Mouse (Mus musculus) liver, embryonic 14.5 days (tissue): ENCODE results near the gene Kif26b. TPM values are rescaled to one million over a fixed set of nuclear protein-coding genes. Genes with fewer than 3 reads are reported as not detected.
A peak's percentile ranks its signal among the peaks of the same experiment; 100 is the strongest.

Source experiments
- ATAC-seq: fragments of 200-750 bp; cut with Nextera tagmentation; 2 replicates; pipeline ENCODE4 v1.8.0; 2017; ENCODE audit warnings: moderate number of reproducible peaks, mild to moderate bottlenecking, moderate library complexity; ENCODE audit not compliant: insufficient read depth
- DNase-seq, 3 experiments: peaks; one replicate each; pipeline ENCODE4 v3.0.0-alpha.2; 2012 to 2013; ENCODE audit warnings: low read depth in 3 of 3, low spot score in 3 of 3
- H3K27ac ChIP-seq: fragments of 300-500 bp; sonication (generic); 2 replicates; pipeline ENCODE4 v1.5.1; 2014; ENCODE audit warnings: moderate library complexity, mild to moderate bottlenecking, control low read depth, inconsistent platforms
- H3K27me3 ChIP-seq: fragments of 300-500 bp; sonication (generic); 2 replicates; pipeline ENCODE4 v1.6.1; 2014; ENCODE audit warnings: mild to moderate bottlenecking, low read length, moderate library complexity; ENCODE audit not compliant: control insufficient read depth, insufficient read depth
- H3K36me3 ChIP-seq: fragments of 300-500 bp; sonication (generic); replicated peaks from 2 replicates; pipeline ENCODE4 v1.6.1; 2014; ENCODE audit warnings: low read depth; ENCODE audit not compliant: control insufficient read depth, insufficient read depth
- H3K4me1 ChIP-seq, 2 experiments: fragments of 200-500 bp in 1 of 2; fragments of 300-500 bp in 1 of 2; sonication (generic) in 1 of 2; replicated peaks; 2 replicates each; pipeline ENCODE4 v1.6.1; 2012 to 2014; ENCODE audit warnings: antibody characterized with exemption in 1 of 2, inconsistent platforms in 1 of 2, low read length in 1 of 2; ENCODE audit not compliant: control insufficient read depth in 2 of 2, insufficient read depth in 2 of 2
- H3K4me2 ChIP-seq: fragments of 300-500 bp; sonication (generic); 2 replicates; pipeline ENCODE4 v1.6.1; 2014; ENCODE audit warnings: low read depth, mild to moderate bottlenecking, control low read depth, moderate library complexity
- H3K4me3 ChIP-seq, 2 experiments: fragments of 200-500 bp in 1 of 2; fragments of 300-500 bp in 1 of 2; sonication (generic) in 1 of 2; 2 replicates each; pipeline ENCODE4 v1.5.1; 2012 to 2014; ENCODE audit warnings: low read depth in 2 of 2, low read length in 2 of 2, mild to moderate bottlenecking in 2 of 2, control low read depth in 1 of 2, inconsistent platforms in 1 of 2, moderate library complexity in 1 of 2; ENCODE audit not compliant: insufficient read depth in 1 of 2
- H3K9ac ChIP-seq: fragments of 300-500 bp; sonication (generic); replicated peaks from 2 replicates; pipeline ENCODE4 v1.6.1; 2014; ENCODE audit warnings: mild to moderate bottlenecking, control low read depth, moderate library complexity
- H3K9me3 ChIP-seq: fragments of 300-500 bp; sonication (generic); 2 replicates; pipeline ENCODE4 v1.6.1; 2016; ENCODE audit warnings: low read length, mixed read lengths; ENCODE audit not compliant: control insufficient read depth
- CTCF ChIP-seq: IDR thresholded peaks from 2 replicates; pipeline ENCODE4 v1.5.1; 2016; ENCODE audit warnings: antibody characterized with exemption, low read depth, control low read depth
- EP300 ChIP-seq: IDR thresholded peaks from 2 replicates; pipeline ENCODE4 v1.6.1; 2016; ENCODE audit warnings: antibody characterized with exemption, low read depth
- WGBS: fragments of 180-500 bp; shearing (Covaris S2); extraction: QIAGEN DNeasy Blood & Tissue Kit; methylation state at CpG from one replicate; pipeline ENCODE4 v1.1.7; 2014; ENCODE audit not compliant: insufficient replicate concordance; 5-methylcytosine and 5-hydroxymethylcytosine counted together
- polyA plus RNA-seq, 2 experiments: library from polyadenylated mRNA; depleted of rRNA in 1 of 2; stranded (reverse) in 1 of 2; unstranded in 1 of 2; fragments of >200 nt; fragmentation: Nextera tagmentation in 1 of 2; extraction: Ambion mirVana in 1 of 2; gene quantifications; 2 replicates each; pipeline versions ENCODE4 v1.2.1 to v1.2.3; 2012 to 2014

The Kif26b gene
- polyA plus RNA-seq, 2 experiments: 0.01 to 0.07 TPM

DNA sequence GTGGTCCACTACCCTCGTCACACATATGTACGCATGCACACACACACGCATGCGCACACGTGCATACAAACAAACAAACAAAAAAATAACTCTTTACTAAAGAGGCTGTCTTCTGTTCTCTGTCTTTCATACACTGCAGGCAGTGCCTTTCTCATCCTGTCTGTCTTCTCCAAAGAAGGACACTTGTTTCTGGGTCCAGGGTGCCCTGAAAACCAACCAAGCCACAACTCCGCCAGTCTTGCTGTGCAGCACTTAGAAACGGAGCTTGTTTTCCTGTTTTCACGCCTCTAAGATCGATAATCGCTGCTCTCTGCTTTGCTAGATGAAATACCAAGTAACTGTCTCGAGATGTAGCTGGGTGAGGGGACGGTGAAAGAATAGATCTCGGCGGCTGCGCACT lies 82.6 kb downstream of the Kif26b start:
- H3K4me2 ChIP-seq: no peak overlapping the region
- ATAC-seq (no peak), DNase-seq (no peak)
- H3K4me1 ChIP-seq: no peaks in the 10 kb centered on the region
- H3K4me3 ChIP-seq: no peak overlapping the region
- no peak overlapping the region for H3K9ac ChIP-seq
- no peaks in the 10 kb centered on the region for H3K9me3 ChIP-seq
- H3K27ac ChIP-seq: no peak overlapping the region
- no peaks in the 10 kb centered on the region for H3K27me3 ChIP-seq
- 71% methylated on average over 15 of the region's 15 CpGs for WGBS
- no peak for TF ChIP-seq EP300
- no peaks in the 10 kb centered on the region for H3K36me3 ChIP-seq

DNA sequence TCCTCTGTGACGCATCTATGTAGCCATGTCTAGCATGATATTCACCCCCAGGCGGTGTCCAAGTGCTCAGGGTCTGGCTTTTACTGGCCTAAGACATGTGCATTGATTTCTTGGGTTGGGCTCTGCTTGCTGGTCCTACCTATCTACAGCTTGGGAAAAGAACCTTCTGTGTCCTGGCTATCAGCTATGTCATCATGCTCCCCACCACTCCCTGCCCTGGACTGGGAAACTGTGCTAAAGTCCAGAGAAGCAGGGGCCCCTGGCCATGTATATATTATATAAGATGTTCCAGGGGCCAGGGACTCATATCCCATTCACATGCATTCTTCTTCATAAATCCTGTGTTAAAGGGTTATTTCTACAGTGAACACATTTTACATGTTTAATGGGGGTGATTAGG lies 92.4 kb downstream of the Kif26b start:
- no peak overlapping the region for H3K27ac ChIP-seq
- no peak overlapping the region for H3K4me2 ChIP-seq
- no peaks in the 10 kb centered on the region for H3K4me1 ChIP-seq
- TF ChIP-seq CTCF: no peak
- H3K9me3 ChIP-seq: no peaks in the 10 kb centered on the region
- no peaks in the 10 kb centered on the region for H3K27me3 ChIP-seq
- ATAC-seq (no peak), DNase-seq (no peak)
- no peak overlapping the region for H3K4me3 ChIP-seq
- no peaks in the 10 kb centered on the region for H3K36me3 ChIP-seq
- WGBS: 66% methylated on average over 2 of the region's 2 CpGs
- no peak overlapping the region for H3K9ac ChIP-seq

DNA sequence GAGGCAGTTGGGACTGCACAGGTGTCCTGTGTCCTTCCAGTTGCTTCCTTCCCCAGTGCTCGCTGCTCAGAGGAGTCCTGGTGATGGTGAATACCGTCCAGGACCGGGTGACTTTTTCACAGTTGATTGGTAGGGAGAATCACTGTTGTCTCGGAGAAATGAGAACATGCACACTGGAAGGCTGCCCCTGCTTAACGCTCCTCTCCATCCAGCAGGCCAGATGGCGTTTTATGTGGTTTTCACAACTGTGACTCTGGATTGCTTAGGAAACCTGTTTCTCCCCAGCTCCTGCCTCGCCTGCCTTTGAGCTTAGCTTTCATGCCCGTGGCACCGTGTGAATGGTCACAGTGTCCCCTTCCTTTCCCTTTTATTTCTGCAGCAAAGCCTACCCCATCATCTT lies 95.0 kb downstream of the Kif26b start:
- WGBS: 61% methylated on average over 9 of the region's 9 CpGs
- no peak for ATAC-seq
- TF ChIP-seq CTCF: no peak
- TF ChIP-seq EP300: no peak
- Histone ChIP-seq H3K4me2 (no peak overlapping the region), H3K27me3 (no peaks in the 10 kb centered on the region), H3K4me3 (no peak overlapping the region), H3K9ac (no peak overlapping the region), H3K36me3 (no peaks in the 10 kb centered on the region), H3K9me3 (no peaks in the 10 kb centered on the region), H3K27ac (no peak overlapping the region), H3K4me1 (no peaks in the 10 kb centered on the region)
- no peak for DNase-seq

DNA sequence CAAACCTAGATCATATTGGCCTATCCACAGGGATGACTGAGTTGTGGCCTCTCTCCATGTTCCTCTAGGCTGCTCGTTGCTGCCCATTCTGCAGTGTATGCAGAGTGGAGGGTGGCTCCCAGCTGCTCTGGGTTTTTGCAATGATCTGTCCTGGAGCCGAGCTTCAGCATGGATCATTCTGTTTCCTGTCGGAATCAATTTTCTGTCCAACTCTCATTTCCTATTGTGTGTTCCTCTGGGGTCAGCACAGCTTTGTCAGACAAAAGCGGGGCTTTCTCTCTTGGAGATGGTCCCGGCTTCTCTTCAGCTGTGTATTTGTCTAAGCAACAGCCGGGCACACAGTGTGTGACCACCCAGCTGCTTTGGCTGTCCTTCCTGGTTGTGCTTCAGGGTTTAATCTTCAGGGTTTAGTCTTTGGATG lies 98.0 kb downstream of the Kif26b start:
- H3K9me3 ChIP-seq: no peaks in the 10 kb centered on the region

GRCm38 (mm10) chr1:178630042-178630441 lies 101.1 kb downstream of the Kif26b start:
- Histone ChIP-seq H3K4me3 (no peak overlapping the region), H3K27me3 (no peaks in the 10 kb centered on the region), H3K9me3 (no peaks in the 10 kb centered on the region), H3K9ac (no peak overlapping the region), H3K4me1 (peaks cover 14 to 30% of the 10 kb centered on the region in 2 experiments), H3K27ac (no peak overlapping the region), H3K4me2 (peak overlapping the region; percentile 38), H3K36me3 (no peaks in the 10 kb centered on the region)
- TF ChIP-seq EP300 (peak; percentile 85), CTCF (no peak)
- DNase-seq (peak; percentile 38 to 50 (median 44)), ATAC-seq (peak; percentile 79)
- WGBS: 17% methylated on average over 5 of the region's 5 CpGs

More for the DNA sequence above, 98.0 kb downstream of the Kif26b start:
- H3K4me1 ChIP-seq: peaks cover 14 to 20% of the 10 kb centered on the region in 2 experiments
- DNase-seq (no peak), ATAC-seq (no peak)
- no peak overlapping the region for H3K4me2 ChIP-seq
- no peaks in the 10 kb centered on the region for H3K36me3 ChIP-seq
- no peak overlapping the region for H3K9ac ChIP-seq
- H3K27ac ChIP-seq: no peak overlapping the region
- no peak overlapping the region for H3K4me3 ChIP-seq
- WGBS: 51% methylated on average over 6 of the region's 6 CpGs
- TF ChIP-seq EP300: no peak
- no peak for TF ChIP-seq CTCF
- H3K27me3 ChIP-seq: no peaks in the 10 kb centered on the region
